Mouse (Mus musculus) heart, embryonic 13.5 days (tissue): ENCODE measurements at regions not wholly inside any gene's neighbourhood (a gene's known extent, or its start where the extent isn't known, plus 50 kb on each side); places are given as distances from the start of the nearest gene placed in this dataset.

Experiments used
- ATAC-seq: fragments of 200-750 bp; cut with Nextera tagmentation; 2 replicates; pipeline ENCODE4 v1.8.0; 2017; ENCODE audit warnings: moderate TSS enrichment; ENCODE audit not compliant: insufficient number of reproducible peaks, low FRiP score, low TSS enrichment; ENCODE audit errors: extremely low read depth
- H3K27ac ChIP-seq: fragments of 300-500 bp; sonication (generic); replicated peaks from 2 replicates; pipeline ENCODE4 v1.5.1; 2015; ENCODE audit warnings: moderate library complexity, mild to moderate bottlenecking, inconsistent platforms
- H3K27me3 ChIP-seq: fragments of 300-500 bp; sonication (generic); replicated peaks from 2 replicates; pipeline ENCODE4 v1.6.1; 2015; ENCODE audit warnings: mild to moderate bottlenecking, inconsistent platforms
- H3K36me3 ChIP-seq: fragments of 300-500 bp; sonication (generic); 2 replicates; pipeline ENCODE4 v1.6.1; 2015; ENCODE audit warnings: mild to moderate bottlenecking, inconsistent platforms
- H3K4me1 ChIP-seq: fragments of 300-500 bp; sonication (generic); 2 replicates; pipeline ENCODE4 v1.6.1; 2015; ENCODE audit warnings: inconsistent platforms
- H3K4me2 ChIP-seq: fragments of 300-500 bp; sonication (generic); 2 replicates; pipeline ENCODE4 v1.6.1; 2015; ENCODE audit warnings: inconsistent platforms, mild to moderate bottlenecking, moderate library complexity
- H3K4me3 ChIP-seq: fragments of 300-500 bp; sonication (generic); 2 replicates; pipeline ENCODE4 v1.5.1; 2015; ENCODE audit warnings: moderate library complexity, mild to moderate bottlenecking, inconsistent platforms
- H3K9ac ChIP-seq: fragments of 300-500 bp; sonication (generic); 2 replicates; pipeline ENCODE4 v1.6.1; 2015; ENCODE audit warnings: inconsistent platforms, mild to moderate bottlenecking, moderate library complexity
- H3K9me3 ChIP-seq: fragments of 300-500 bp; sonication (generic); 2 replicates; pipeline ENCODE4 v1.6.1; 2016; ENCODE audit warnings: inconsistent platforms
- WGBS: fragments of 180-500 bp; shearing (Covaris S2); methylation state at CpG from one replicate; pipeline ENCODE4 v1.1.7; 2015; ENCODE audit warnings: mixed read lengths; 5-methylcytosine and 5-hydroxymethylcytosine counted together

DNA sequence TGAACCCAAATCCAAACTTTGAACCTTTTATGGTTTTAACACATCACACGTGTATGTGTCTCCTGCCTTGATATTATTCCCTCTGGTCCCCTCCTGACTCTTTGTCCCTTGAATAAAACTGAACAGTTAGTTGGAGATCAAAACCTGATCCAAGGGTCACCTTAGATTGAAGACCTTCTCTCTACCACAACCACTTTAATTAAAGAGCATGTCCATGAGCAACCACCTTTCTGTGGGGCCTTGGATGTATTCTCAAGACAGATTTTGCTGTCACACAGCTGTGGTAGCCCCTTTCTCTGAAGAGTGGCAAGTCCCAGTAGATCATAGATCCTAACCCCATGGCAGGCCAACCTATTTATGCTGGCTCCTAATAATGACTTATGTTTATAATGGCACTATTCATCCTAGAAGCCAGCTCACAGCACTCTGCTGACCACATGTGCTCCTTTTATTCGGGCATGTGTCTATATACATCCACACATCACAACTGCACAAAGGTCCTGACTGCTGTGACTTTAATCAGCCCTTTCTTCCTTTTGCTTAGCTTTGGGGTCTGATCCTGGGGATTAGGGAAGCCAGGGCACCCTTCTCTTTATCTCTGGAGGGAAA is 536.8 kb upstream of the Tenm2 start:
- 61% methylated on average over 2 of the region's 2 CpGs for WGBS
- Histone ChIP-seq H3K27me3 (no peaks in the 10 kb centered on the region), H3K9me3 (no peaks in the 10 kb centered on the region), H3K27ac (no peak overlapping the region), H3K9ac (no peak overlapping the region), H3K36me3 (no peaks in the 10 kb centered on the region), H3K4me1 (no peaks in the 10 kb centered on the region), H3K4me3 (no peak overlapping the region), H3K4me2 (no peak overlapping the region)
- no peak for ATAC-seq

DNA sequence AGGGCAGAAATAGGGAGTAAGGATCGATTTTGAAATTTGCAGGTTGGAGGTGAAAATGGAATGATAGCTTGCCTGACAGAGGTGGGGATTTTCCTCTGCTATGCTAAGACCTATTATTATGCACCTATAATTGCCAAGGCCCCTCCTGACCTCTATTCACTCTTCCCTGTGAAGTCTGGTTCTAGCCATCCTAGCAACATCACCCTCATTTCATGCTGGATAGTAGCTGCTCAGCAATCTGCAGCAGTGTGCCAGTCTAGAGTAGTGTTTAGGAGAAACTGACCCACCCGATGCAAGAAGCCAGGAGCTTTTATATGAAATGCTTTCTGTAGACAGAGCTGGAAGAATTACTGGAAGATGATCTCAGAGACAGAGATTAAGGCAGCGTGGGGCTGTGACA is 535.1 kb upstream of the Tenm2 start:
- no peak for ATAC-seq
- H3K27me3 ChIP-seq = no peaks in the 10 kb centered on the region
- H3K9ac ChIP-seq = no peak overlapping the region
- H3K36me3 ChIP-seq = no peaks in the 10 kb centered on the region
- no peaks in the 10 kb centered on the region for H3K4me1 ChIP-seq
- 67% methylated on average over 3 of the region's 3 CpGs for WGBS
- H3K4me2 ChIP-seq = no peak overlapping the region
- no peak overlapping the region for H3K27ac ChIP-seq
- H3K4me3 ChIP-seq = no peak overlapping the region
- no peaks in the 10 kb centered on the region for H3K9me3 ChIP-seq

DNA sequence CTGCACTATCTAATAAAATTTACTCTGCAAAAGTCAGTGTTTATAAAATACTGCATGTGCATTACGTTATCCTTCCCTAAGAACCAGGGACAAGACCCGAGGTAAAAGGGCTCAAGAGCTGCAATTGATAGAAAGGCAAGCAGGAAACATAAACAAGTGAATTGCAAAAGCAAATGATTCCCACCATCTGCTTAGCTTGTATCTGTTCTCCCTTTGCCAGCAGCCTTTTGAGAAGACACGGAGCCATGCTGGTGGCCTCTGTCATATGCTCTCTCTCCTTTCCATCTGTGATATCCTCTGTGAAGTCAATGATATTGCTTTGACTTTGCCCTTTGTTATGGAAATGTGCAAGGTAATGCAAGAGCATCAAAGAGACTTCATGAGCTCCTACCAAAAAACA is 532.4 kb upstream of the Tenm2 start:
- Histone ChIP-seq H3K9me3 (no peaks in the 10 kb centered on the region), H3K4me2 (no peak overlapping the region), H3K27ac (no peak overlapping the region), H3K4me1 (no peaks in the 10 kb centered on the region), H3K27me3 (no peaks in the 10 kb centered on the region), H3K4me3 (no peak overlapping the region), H3K36me3 (no peaks in the 10 kb centered on the region), H3K9ac (no peak overlapping the region)
- WGBS = 59% methylated on average over 3 of the region's 3 CpGs
- no peak for ATAC-seq

DNA sequence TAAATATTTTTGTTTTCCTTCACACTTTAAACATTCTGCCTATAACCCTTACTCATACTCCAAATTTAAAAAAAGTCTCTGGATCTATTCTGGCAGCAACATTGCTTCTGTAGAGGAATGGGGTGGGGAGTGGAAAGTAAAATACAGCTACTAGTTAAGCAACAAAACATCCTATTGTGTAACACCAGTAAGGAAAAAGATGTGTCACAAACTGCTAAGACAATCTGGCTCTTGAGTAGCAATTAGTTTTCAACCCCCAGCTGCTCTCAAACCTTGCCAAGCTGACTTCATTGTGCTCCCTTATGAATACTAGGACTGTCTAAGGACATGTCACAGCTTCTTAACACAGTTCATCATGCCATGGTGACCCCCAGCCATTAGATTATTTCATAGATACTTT is 500.2 kb upstream of the Tenm2 start:
- Histone ChIP-seq H3K4me1 (no peaks in the 10 kb centered on the region), H3K36me3 (no peaks in the 10 kb centered on the region), H3K9ac (no peak overlapping the region), H3K27ac (no peak overlapping the region), H3K4me2 (no peak overlapping the region), H3K9me3 (no peaks in the 10 kb centered on the region), H3K4me3 (no peak overlapping the region), H3K27me3 (no peaks in the 10 kb centered on the region)
- ATAC-seq = no peak

DNA sequence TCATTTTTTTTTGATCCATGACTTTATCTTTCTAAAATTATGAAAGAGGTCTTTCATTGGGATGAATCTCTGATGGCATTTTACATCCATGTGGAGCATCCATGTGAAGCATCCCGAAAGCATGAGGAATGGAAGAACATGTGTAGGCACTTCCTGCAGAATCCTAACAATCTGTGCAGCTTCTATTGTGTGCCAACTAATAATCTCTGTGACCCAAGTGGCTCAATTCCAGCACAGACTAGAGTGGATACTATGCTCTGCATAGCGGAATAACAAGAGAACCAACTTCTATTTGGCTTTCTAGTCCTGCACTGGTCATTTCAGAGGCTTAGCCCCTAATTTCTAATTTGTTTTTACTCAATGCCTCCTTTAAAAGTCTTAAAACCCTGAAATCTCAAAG is 499.7 kb upstream of the Tenm2 start:
- H3K27me3 ChIP-seq = no peaks in the 10 kb centered on the region
- no peak overlapping the region for H3K9ac ChIP-seq
- no peaks in the 10 kb centered on the region for H3K36me3 ChIP-seq
- H3K4me1 ChIP-seq = no peaks in the 10 kb centered on the region
- no peaks in the 10 kb centered on the region for H3K9me3 ChIP-seq
- no peak overlapping the region for H3K27ac ChIP-seq
- H3K4me3 ChIP-seq = no peak overlapping the region
- H3K4me2 ChIP-seq = no peak overlapping the region
- 67% methylated on average over 2 of the region's 2 CpGs for WGBS
- ATAC-seq = no peak

DNA sequence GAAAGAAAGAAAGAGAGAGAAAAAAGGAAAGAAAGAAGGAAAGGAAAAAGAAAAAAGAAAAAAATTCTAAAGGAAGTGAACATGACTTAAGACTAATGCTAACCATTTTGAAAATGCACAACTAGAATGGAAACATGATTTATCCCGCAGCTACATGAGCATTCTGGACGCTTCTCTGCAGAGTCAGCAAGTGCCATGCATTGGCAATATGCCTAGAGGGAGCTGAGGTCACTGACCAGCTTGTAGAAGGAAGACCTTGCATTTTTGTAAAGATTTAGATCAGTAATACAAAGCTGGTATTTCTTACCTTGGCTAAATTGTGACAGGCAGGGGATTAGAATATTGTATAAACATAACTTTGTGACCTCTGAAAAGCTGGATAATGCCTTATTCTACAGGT is 461.2 kb upstream of the Tenm2 start:
- Histone ChIP-seq H3K4me1 (no peaks in the 10 kb centered on the region), H3K4me2 (no peak overlapping the region), H3K4me3 (no peak overlapping the region), H3K27me3 (no peaks in the 10 kb centered on the region), H3K27ac (no peak overlapping the region), H3K9me3 (no peaks in the 10 kb centered on the region), H3K36me3 (no peaks in the 10 kb centered on the region), H3K9ac (no peak overlapping the region)
- no peak for ATAC-seq
- WGBS = 53% methylated on average over 2 of the region's 2 CpGs

DNA sequence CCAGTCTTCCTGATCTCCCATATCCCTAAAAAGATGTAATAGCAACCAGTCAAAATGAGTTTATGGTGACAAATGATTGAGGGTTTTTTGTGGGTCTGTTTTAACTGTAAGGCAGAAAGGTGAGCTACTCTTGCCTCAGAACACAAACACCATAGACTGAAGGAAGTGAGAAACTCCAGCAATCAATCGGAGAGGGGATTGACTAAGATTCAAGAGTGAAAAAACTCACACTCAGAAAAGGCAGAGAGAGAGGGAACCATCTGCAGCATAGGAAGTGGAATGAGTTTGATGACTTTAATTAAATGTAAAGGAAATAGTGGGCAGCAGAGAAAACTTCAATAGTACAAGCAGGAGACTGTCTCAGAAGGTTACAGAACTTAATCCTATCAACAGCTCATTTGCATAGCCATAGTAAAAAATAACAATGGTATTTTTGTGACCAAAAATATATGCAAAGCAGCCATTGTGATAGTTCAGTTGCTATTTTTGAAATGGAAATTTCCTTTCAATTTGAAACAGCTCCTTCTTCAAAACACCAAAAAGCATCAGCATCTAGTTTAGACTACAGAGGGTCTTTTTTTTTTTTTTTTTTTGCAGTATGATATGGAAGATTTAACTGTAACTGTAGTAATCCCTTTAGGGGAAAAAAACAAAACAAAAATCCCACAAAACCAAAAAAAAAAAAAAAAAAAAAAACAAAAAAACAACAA is 442.9 kb upstream of the Tenm2 start:
- no peaks in the 10 kb centered on the region for H3K27me3 ChIP-seq
- no peaks in the 10 kb centered on the region for H3K36me3 ChIP-seq
- 61% methylated on average over 1 of the region's 1 CpGs for WGBS
- H3K27ac ChIP-seq = no peak overlapping the region
- H3K9ac ChIP-seq = no peak overlapping the region
- H3K4me1 ChIP-seq = no peaks in the 10 kb centered on the region
- H3K9me3 ChIP-seq = no peaks in the 10 kb centered on the region
- no peak for ATAC-seq
- no peak overlapping the region for H3K4me2 ChIP-seq
- H3K4me3 ChIP-seq = no peak overlapping the region

DNA sequence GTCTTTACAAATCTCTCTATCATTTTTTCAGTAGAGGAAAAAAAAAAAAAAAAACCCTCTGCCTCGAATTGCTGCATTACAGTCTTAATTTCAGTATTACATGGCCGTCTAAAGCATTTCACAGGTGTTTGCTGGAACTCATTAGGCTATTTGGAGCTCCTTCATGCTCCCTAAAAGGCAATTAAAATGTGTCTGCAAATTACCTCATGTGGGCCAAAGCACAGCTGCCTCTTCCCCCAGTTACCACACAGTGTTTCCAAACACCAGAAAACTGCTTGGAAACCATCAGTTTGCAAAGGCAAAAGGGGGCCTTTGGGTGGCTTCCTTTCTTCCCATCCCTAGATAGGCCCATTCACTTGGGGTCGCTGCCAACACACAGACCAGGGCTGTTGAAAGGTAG is 435.6 kb upstream of the Tenm2 start:
- 44% methylated on average over 3 of the region's 3 CpGs for WGBS
- no peaks in the 10 kb centered on the region for H3K27me3 ChIP-seq
- H3K4me3 ChIP-seq = no peak overlapping the region
- no peaks in the 10 kb centered on the region for H3K4me1 ChIP-seq
- no peaks in the 10 kb centered on the region for H3K36me3 ChIP-seq
- ATAC-seq = no peak
- no peak overlapping the region for H3K4me2 ChIP-seq
- no peak overlapping the region for H3K27ac ChIP-seq
- H3K9ac ChIP-seq = no peak overlapping the region
- H3K9me3 ChIP-seq = no peaks in the 10 kb centered on the region

DNA sequence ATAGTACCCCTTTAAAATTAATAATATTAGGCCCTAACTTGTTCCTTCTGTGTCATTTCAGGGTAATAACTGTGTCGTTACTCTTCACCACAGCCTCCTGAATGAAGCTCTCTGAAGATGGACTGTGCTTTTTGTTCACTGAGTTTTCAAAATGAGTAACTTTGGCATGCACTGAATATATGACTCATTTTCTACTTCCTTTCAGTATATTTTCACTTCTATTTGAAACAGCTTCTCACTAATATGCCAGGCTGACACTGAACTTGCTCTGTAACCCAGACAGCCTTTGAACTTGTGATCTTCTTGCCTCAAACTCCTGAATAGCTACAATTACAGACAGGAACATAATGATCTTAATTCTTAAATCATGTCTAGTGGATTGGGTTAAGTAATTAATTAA is 431.2 kb upstream of the Tenm2 start:
- Histone ChIP-seq H3K27me3 (no peaks in the 10 kb centered on the region), H3K36me3 (no peaks in the 10 kb centered on the region), H3K9ac (no peak overlapping the region), H3K27ac (no peak overlapping the region), H3K4me3 (no peak overlapping the region), H3K9me3 (no peaks in the 10 kb centered on the region), H3K4me1 (no peaks in the 10 kb centered on the region), H3K4me2 (no peak overlapping the region)
- 74% methylated on average over 1 of the region's 1 CpGs for WGBS
- ATAC-seq = no peak

DNA sequence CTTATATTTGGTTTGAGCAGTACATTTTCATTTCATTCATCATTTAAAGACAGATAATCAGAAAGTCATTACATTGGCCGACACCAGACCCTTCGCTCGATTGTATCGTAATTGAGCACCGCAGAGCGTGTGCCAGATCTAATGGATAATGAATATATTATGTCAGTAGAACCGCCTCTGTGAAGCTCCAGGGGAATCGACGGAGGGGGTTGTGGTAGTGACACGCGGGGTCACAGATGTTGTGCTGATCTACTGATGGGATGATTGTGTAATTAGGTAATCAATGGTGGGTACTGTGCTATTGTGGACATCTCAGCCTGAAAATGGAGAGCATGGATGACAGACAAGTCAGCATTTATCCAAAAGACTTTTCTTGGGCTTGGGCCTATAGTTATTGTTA is 414.3 kb upstream of the Tenm2 start:
- no peak for ATAC-seq
- 82% methylated on average over 11 of the region's 11 CpGs for WGBS
- Histone ChIP-seq H3K4me1 (no peaks in the 10 kb centered on the region), H3K4me3 (no peak overlapping the region), H3K9me3 (no peaks in the 10 kb centered on the region), H3K9ac (no peak overlapping the region), H3K36me3 (no peaks in the 10 kb centered on the region), H3K27me3 (no peaks in the 10 kb centered on the region), H3K27ac (no peak overlapping the region), H3K4me2 (no peak overlapping the region)

DNA sequence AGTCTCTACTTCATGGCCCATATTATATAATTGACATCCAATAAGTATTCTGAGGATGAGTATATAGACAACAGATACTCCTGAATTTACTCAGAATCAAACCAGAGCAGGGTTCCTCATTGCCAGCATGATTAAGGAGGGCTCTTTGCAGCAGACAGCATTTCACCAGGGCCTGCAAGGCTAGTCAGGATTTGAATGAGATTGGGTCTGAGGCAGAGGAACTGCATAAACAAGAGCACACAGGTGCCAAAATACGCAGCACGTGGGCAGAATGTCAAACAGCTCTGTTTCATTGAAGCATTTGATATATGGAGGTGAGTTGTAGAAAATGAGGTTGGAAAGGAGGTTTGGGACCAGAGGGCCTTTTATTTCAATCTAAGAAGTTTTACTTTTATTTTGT is 387.5 kb upstream of the Tenm2 start:
- Histone ChIP-seq H3K9me3 (no peaks in the 10 kb centered on the region), H3K4me1 (no peaks in the 10 kb centered on the region), H3K36me3 (no peaks in the 10 kb centered on the region), H3K4me3 (no peak overlapping the region), H3K9ac (no peak overlapping the region), H3K4me2 (no peak overlapping the region), H3K27ac (no peak overlapping the region), H3K27me3 (no peaks in the 10 kb centered on the region)
- WGBS = 68% methylated on average over 2 of the region's 2 CpGs
- ATAC-seq = no peak

DNA sequence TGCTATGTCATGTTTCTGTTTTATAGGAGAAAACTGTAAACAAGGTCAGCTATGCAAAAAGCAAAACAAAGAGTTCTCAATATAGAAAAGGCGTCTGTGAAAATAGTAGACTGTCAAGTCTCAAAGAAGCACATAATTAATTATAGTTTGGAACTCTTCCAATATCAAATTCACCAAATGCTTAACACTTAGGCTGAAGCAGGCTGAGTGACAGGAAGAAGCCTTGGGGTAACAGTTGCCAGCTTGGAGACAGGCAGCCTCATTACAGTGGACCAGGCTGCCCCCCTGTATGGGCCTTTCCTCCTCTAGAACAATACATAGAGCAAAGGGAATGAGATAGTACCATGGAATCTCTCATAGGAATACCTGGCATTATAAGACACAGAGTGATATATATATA is 364.8 kb upstream of the Tenm2 start:
- Histone ChIP-seq H3K4me1 (no peaks in the 10 kb centered on the region), H3K9me3 (no peaks in the 10 kb centered on the region), H3K27me3 (no peaks in the 10 kb centered on the region), H3K4me2 (no peak overlapping the region), H3K4me3 (no peak overlapping the region), H3K36me3 (no peaks in the 10 kb centered on the region), H3K9ac (no peak overlapping the region), H3K27ac (no peak overlapping the region)
- ATAC-seq = no peak
- 48% methylated on average over 1 of the region's 1 CpGs for WGBS
